Mouse (Mus musculus) small intestine, adult 2 months (tissue): ENCODE measurements around the gene Bmp6.

Experiments
- CTCF ChIP-seq: fragments of 200-500 bp; IDR thresholded peaks from 2 replicates; pipeline ENCODE4 v1.5.1; 2012; ENCODE audit warnings: low read depth, mild to moderate bottlenecking, control low read depth, inconsistent platforms, low read length, moderate library complexity, mixed read lengths; ENCODE audit not compliant: insufficient replicate concordance, insufficient read length; ENCODE audit errors: extremely low read depth
- POLR2A ChIP-seq: fragments of 200-500 bp; IDR thresholded peaks from 2 replicates; pipeline ENCODE4 v1.6.1; 2012; ENCODE audit warnings: low read depth, mild to moderate bottlenecking, control low read depth, inconsistent platforms, low read length, moderate library complexity

DNA sequence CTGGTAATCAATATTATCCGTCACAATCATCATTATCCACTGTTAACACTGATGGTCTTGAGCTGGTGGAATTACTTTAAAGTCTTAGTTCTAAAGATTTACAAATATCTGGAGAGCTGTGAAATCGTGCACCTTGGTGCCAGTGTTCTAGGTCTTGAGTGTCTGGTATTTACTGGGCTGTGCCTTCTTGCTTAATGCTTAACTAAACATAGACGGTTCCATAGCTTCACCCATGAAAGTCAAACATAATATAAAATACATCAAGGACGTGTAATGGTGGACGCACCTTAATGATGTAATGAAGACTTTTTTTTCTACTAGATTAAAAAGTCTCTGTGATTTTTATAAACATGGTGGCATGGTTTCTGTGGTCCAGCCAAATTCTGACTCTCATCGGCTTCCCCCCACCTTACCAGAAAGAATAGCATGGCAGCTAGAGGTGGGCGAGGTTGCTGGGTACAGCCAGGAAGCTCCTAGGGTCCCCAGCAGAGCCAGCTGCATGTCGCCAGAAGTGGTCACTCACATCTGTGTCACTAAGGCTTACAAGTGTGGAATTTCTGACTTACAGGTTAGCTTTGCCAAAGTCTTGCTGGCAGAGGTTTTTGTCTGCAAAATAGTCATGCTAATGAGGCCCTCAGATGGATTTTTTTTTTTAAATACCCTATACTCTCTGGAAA, 200.0 kb downstream of the Bmp6 start:
- TF ChIP-seq CTCF: no peak
- no peak for TF ChIP-seq POLR2A
